Comparison of ENCODE assay signal across 10 mouse cellular contexts in genomic region chr4:63508232-63508631, GRCm38 (mm10). TPM values are rescaled to one million over a fixed set of nuclear protein-coding genes. Genes with fewer than 3 reads are reported as not detected.
A peak's percentile ranks its signal among the peaks of the same experiment; 100 is the strongest.
DNase-seq lines count a peak whose midpoint lies in the region; ATAC-seq and TF ChIP-seq lines count a peak whose summit lies in the region.
"Had no signal": no experiment of that assay in that cellular context is flagged by ENCODE, and none has a peak within 500 bp of the region (broad histone marks: within the 10 kb centered on the region; RNA-seq: fewer than 3 reads in every experiment).

No protein-coding gene starts in this region.

- TF ChIP-seq CTCF in liver, embryonic 14.5 days (IDR thresholded peaks at IDR 0.05; ENCODE audit: low read depth): peak; percentile 80

- no peak for ATAC-seq in midbrain, embryonic 11.5 days (ENCODE audit: low FRiP score)
- no peak for ATAC-seq in midbrain, embryonic 16.5 days
- peak; percentile 68; the same call in 1 of the 2 replicates for ATAC-seq in forebrain, embryonic 15.5 days (replicated peaks)
- no peak for ATAC-seq in liver, embryonic 14.5 days (ENCODE audit: insufficient read depth)

- no peak overlapping the region for H3K4me2 ChIP-seq in midbrain, embryonic 11.5 days
- no peak overlapping the region for H3K4me2 ChIP-seq in midbrain, embryonic 16.5 days (ENCODE audit: low read length)
- H3K4me2 ChIP-seq in forebrain, embryonic 15.5 days (replicated peaks): no peak overlapping the region
- no peak overlapping the region for H3K4me2 ChIP-seq in liver, embryonic 14.5 days (ENCODE audit: low read depth)

- H3K27me3 ChIP-seq in midbrain, embryonic 11.5 days (ENCODE audit: control insufficient read depth, insufficient read depth, low read length): no peaks in the 10 kb centered on the region
- H3K27me3 ChIP-seq in midbrain, embryonic 16.5 days (ENCODE audit: control insufficient read depth, insufficient read depth, low read depth, low read length): no peaks in the 10 kb centered on the region
- no peaks in the 10 kb centered on the region for H3K27me3 ChIP-seq in forebrain, embryonic 15.5 days
- no peaks in the 10 kb centered on the region for H3K27me3 ChIP-seq in liver, embryonic 14.5 days (ENCODE audit: control insufficient read depth, insufficient read depth, low read length)

- no peak for TF ChIP-seq EP300 in liver, embryonic 14.5 days (IDR thresholded peaks at IDR 0.05; ENCODE audit: low read depth)

- peak; percentile 96 for DNase-seq in midbrain, embryonic 11.5 days (ENCODE audit: low spot score, missing footprints)
- DNase-seq in c-Kit-positive CD71-positive TER-119-negative erythroid progenitor cells, embryonic 14.5 days (ENCODE audit: low read depth): peak; percentile 33
- peak; percentile 85 for DNase-seq in kidney, adult 9 months
- DNase-seq in liver, embryonic 14.5 days (ENCODE audit: low read depth in 3 of 3, low spot score in 3 of 3): peak; percentile 20 to 27 (median 24)
- DNase-seq in retina, embryonic 14.5 days (ENCODE audit: low spot score): peak; percentile 81
- DNase-seq in thymus, postnatal 36 days: peak; percentile 81 to 87

- H3K9ac ChIP-seq in midbrain, embryonic 11.5 days (ENCODE audit: low read length): no peak overlapping the region
- H3K9ac ChIP-seq in midbrain, embryonic 16.5 days (ENCODE audit: low read depth, low read length): no peak overlapping the region
- H3K9ac ChIP-seq in forebrain, embryonic 15.5 days (replicated peaks): no peak overlapping the region
- H3K9ac ChIP-seq in liver, embryonic 14.5 days (replicated peaks): no peak overlapping the region

- H3K36me3 ChIP-seq in midbrain, embryonic 11.5 days (ENCODE audit: control insufficient read depth, insufficient read depth, low read length): no peaks in the 10 kb centered on the region
- H3K36me3 ChIP-seq in midbrain, embryonic 16.5 days (ENCODE audit: control insufficient read depth, insufficient read depth, low read length): no peaks in the 10 kb centered on the region
- H3K36me3 ChIP-seq in forebrain, embryonic 15.5 days: no peaks in the 10 kb centered on the region
- no peaks in the 10 kb centered on the region for H3K36me3 ChIP-seq in liver, embryonic 14.5 days (replicated peaks; ENCODE audit: control insufficient read depth, insufficient read depth, low read depth)

- no peak overlapping the region for H3K4me3 ChIP-seq in midbrain, embryonic 11.5 days (ENCODE audit: low read depth, low read length)
- no peak overlapping the region for H3K4me3 ChIP-seq in midbrain, embryonic 16.5 days (ENCODE audit: low read depth, low read length)
- H3K4me3 ChIP-seq in forebrain, embryonic 15.5 days: no peak overlapping the region
- no peak overlapping the region for H3K4me3 ChIP-seq in liver, embryonic 14.5 days (ENCODE audit: insufficient read depth in 1 of 2, low read depth in 2 of 2, low read length in 2 of 2)
- H3K4me3 ChIP-seq: erythroblast, embryonic 14.5 days; myocyte had no signal

- H3K4me1 ChIP-seq in midbrain, embryonic 11.5 days (ENCODE audit: control insufficient read depth, insufficient read depth, low read length): no peaks in the 10 kb centered on the region
- H3K4me1 ChIP-seq in midbrain, embryonic 16.5 days (ENCODE audit: control insufficient read depth, insufficient read depth, low read length): no peaks in the 10 kb centered on the region
- H3K4me1 ChIP-seq in forebrain, embryonic 15.5 days: no peaks in the 10 kb centered on the region
- H3K4me1 ChIP-seq in liver, embryonic 14.5 days (replicated peaks; ENCODE audit: control insufficient read depth in 2 of 2, insufficient read depth in 2 of 2, low read length in 1 of 2): no peaks in the 10 kb centered on the region

- 22% methylated on average over 4 of the region's 4 CpGs for WGBS in midbrain, embryonic 11.5 days
- WGBS in midbrain, embryonic 16.5 days: 16% methylated on average over 4 of the region's 4 CpGs
- 17% methylated on average over 4 of the region's 4 CpGs for WGBS in forebrain, embryonic 15.5 days
- 16% methylated on average over 4 of the region's 4 CpGs for WGBS in liver, embryonic 14.5 days (ENCODE audit: insufficient replicate concordance)

- no peak overlapping the region for H3K27ac ChIP-seq in midbrain, embryonic 11.5 days (ENCODE audit: low read depth, low read length)
- H3K27ac ChIP-seq in midbrain, embryonic 16.5 days (ENCODE audit: low read length): no peak overlapping the region
- H3K27ac ChIP-seq in forebrain, embryonic 15.5 days (replicated peaks): no peak overlapping the region
- H3K27ac ChIP-seq in liver, embryonic 14.5 days: no peak overlapping the region

- H3K9me3 ChIP-seq in midbrain, embryonic 11.5 days (ENCODE audit: control insufficient read depth, low read length): no peaks in the 10 kb centered on the region
- no peaks in the 10 kb centered on the region for H3K9me3 ChIP-seq in midbrain, embryonic 16.5 days (replicated peaks; ENCODE audit: control insufficient read depth, low read length, poor library complexity, severe bottlenecking)
- no peaks in the 10 kb centered on the region for H3K9me3 ChIP-seq in forebrain, embryonic 15.5 days
- no peaks in the 10 kb centered on the region for H3K9me3 ChIP-seq in liver, embryonic 14.5 days (ENCODE audit: control insufficient read depth, low read length)

RNA-seq across cellular contexts. Expression of gene Whrn, which starts 12.4 kb away (rescaled TPM):
- polyA plus RNA-seq in midbrain, embryonic 11.5 days (2014; fragmentation: Nextera tagmentation; extraction: Ambion mirVana): 7.5 and 9.1 TPM in 2 replicates
- polyA plus RNA-seq in midbrain, embryonic 16.5 days (2015; fragmentation: Nextera tagmentation; extraction: Ambion mirVana): 4.5 and 4.9 TPM in 2 replicates
- polyA plus RNA-seq in forebrain, embryonic 15.5 days (2015; fragmentation: Nextera tagmentation; extraction: Ambion mirVana): 6.4 and 7.7 TPM in 2 replicates
- polyA plus RNA-seq in liver, embryonic 14.5 days (2012; rRNA removed): 0.53 and 0.61 TPM in 2 replicates
- polyA plus RNA-seq in liver, embryonic 14.5 days (2014; fragmentation: Nextera tagmentation; extraction: Ambion mirVana): 0.23 and 0.29 TPM in 2 replicates

RNA-seq across cellular contexts. Expression of gene Atp6v1g1, which starts 36.3 kb away (rescaled TPM):
- polyA plus RNA-seq in midbrain, embryonic 11.5 days (2014; fragmentation: Nextera tagmentation; extraction: Ambion mirVana): 386 and 408 TPM in 2 replicates
- 414 and 443 TPM in 2 replicates for polyA plus RNA-seq in midbrain, embryonic 16.5 days (2015; fragmentation: Nextera tagmentation; extraction: Ambion mirVana)
- polyA plus RNA-seq in forebrain, embryonic 15.5 days (2015; fragmentation: Nextera tagmentation; extraction: Ambion mirVana): 452 and 469 TPM in 2 replicates
- polyA plus RNA-seq in liver, embryonic 14.5 days (2012; rRNA removed): 27.1 and 42.6 TPM in 2 replicates
- 117 and 119 TPM in 2 replicates for polyA plus RNA-seq in liver, embryonic 14.5 days (2014; fragmentation: Nextera tagmentation; extraction: Ambion mirVana)

RNA-seq across cellular contexts. Expression of gene Tmem268, which starts 50.3 kb away (rescaled TPM):
- 6.2 and 8.1 TPM in 2 replicates for polyA plus RNA-seq in midbrain, embryonic 11.5 days (2014; fragmentation: Nextera tagmentation; extraction: Ambion mirVana)
- polyA plus RNA-seq in midbrain, embryonic 16.5 days (2015; fragmentation: Nextera tagmentation; extraction: Ambion mirVana): 3.8 and 4.5 TPM in 2 replicates
- polyA plus RNA-seq in forebrain, embryonic 15.5 days (2015; fragmentation: Nextera tagmentation; extraction: Ambion mirVana): 4.6 and 5.8 TPM in 2 replicates
- 3.5 and 5.1 TPM in 2 replicates for polyA plus RNA-seq in liver, embryonic 14.5 days (2012; rRNA removed)
- 7.8 and 7.9 TPM in 2 replicates for polyA plus RNA-seq in liver, embryonic 14.5 days (2014; fragmentation: Nextera tagmentation; extraction: Ambion mirVana)

Comparison
In these comparisons a context has a peak if more than half of its experiments do, and no peak if none do; other contexts are left out.
1. DNase-seq: peak in every context shown above with its lines; median percentile 96 in midbrain, embryonic 11.5 days; 85 in kidney, adult 9 months; 84 in thymus, postnatal 36 days; 81 in retina, embryonic 14.5 days; 33 in c-Kit-positive CD71-positive TER-119-negative erythroid progenitor cells, embryonic 14.5 days; 24 in liver, embryonic 14.5 days.